Comparison of ENCODE assay signal across 16 mouse cellular contexts in genomic region chr14:79990547-79990946, GRCm38 (mm10).
"Had no signal": no experiment of that assay in that cellular context is flagged by ENCODE, and none has a peak within 500 bp of the region (broad histone marks: within the 10 kb centered on the region; RNA-seq: fewer than 3 reads in every experiment).

No protein-coding gene starts in this region.

- H3K27ac ChIP-seq: intestine, embryonic 15.5 days; limb, embryonic 12.5 days; limb, embryonic 15.5 days; liver, embryonic 14.5 days; macrophage; midbrain, embryonic 10.5 days; midbrain, embryonic 13.5 days had no signal

- H3K9ac ChIP-seq: intestine, embryonic 15.5 days; limb, embryonic 12.5 days; limb, embryonic 15.5 days; liver, embryonic 14.5 days; liver, postnatal 0 days; lung, embryonic 14.5 days; midbrain, embryonic 13.5 days had no signal

- H3K9me3 ChIP-seq: intestine, embryonic 15.5 days; limb, embryonic 12.5 days; limb, embryonic 15.5 days; midbrain, embryonic 10.5 days; midbrain, embryonic 13.5 days had no signal

- H3K4me2 ChIP-seq: intestine, embryonic 15.5 days; limb, embryonic 12.5 days; limb, embryonic 15.5 days; liver, embryonic 11.5 days; lung, embryonic 14.5 days; midbrain, embryonic 13.5 days had no signal

- ATAC-seq: intestine, embryonic 15.5 days; liver, postnatal 0 days; lung, postnatal 0 days; midbrain, embryonic 13.5 days had no signal

- DNase-seq: left cerebral cortex, postnatal 4 days; liver, postnatal 0 days; thymus, adult 2 months; thymus, postnatal 14 days; thymus, postnatal 4 days had no signal

- H3K4me3 ChIP-seq: intestine, embryonic 15.5 days; limb, embryonic 12.5 days; limb, embryonic 15.5 days; megakaryocyte, embryonic 14.5 days; midbrain, embryonic 10.5 days; midbrain, embryonic 13.5 days had no signal

- H3K27me3 ChIP-seq: intestine, embryonic 15.5 days; limb, embryonic 12.5 days; limb, embryonic 15.5 days; megakaryocyte, embryonic 14.5 days; midbrain, embryonic 13.5 days had no signal

- H3K4me1 ChIP-seq: intestine, embryonic 15.5 days; limb, embryonic 12.5 days; limb, embryonic 15.5 days; megakaryocyte, embryonic 14.5 days; midbrain, embryonic 13.5 days had no signal

- H3K36me3 ChIP-seq: intestine, embryonic 15.5 days; limb, embryonic 12.5 days; limb, embryonic 15.5 days; midbrain, embryonic 10.5 days; midbrain, embryonic 13.5 days had no signal
